Mouse (Mus musculus) layer of hippocampus, adult 8-10 months (tissue): ENCODE results near the gene Hunk. TPM values are rescaled to one million over a fixed set of nuclear protein-coding genes. Genes with fewer than 3 reads are reported as not detected.

ENCODE experiments used
- total RNA-seq, 4 experiments: library from RNA; stranded (reverse); gene quantifications; 2 replicates each; pipeline ENCODE4 v1.2.4; 2022

The Hunk gene
- total RNA-seq, 4 experiments from 2014 or later: 25.2 to 30.3 (median 26.7) TPM

Other genes with a start within 250 kb of the Hunk start
- 100 to 1,000 TPM; 103 to 125 (median 116) TPM for gene Tiam1, start 242.2 kb upstream of the Hunk start, total RNA-seq
- 100 to 1,000 TPM; 356 to 433 (median 388) TPM for gene Sod1, start 165.3 kb upstream of the Hunk start, total RNA-seq
- 10 to 100 TPM; 52.4 to 66.5 (median 60.7) TPM for gene Scaf4, start 101.5 kb upstream of the Hunk start, total RNA-seq